Mouse (Mus musculus) forebrain, embryonic 14.5 days (tissue): Measurements from ENCODE around the gene Hs3st3b1. TPM values are rescaled to one million over a fixed set of nuclear protein-coding genes. Genes with fewer than 3 reads are reported as not detected.

ENCODE experiments used
- ATAC-seq: fragments of 200-750 bp; cut with Nextera tagmentation; 2 replicates; pipeline ENCODE4 v1.8.0; 2017; ENCODE audit warnings: mild to moderate bottlenecking, moderate library complexity
- DNase-seq: peaks from one replicate; pipeline ENCODE4 v3.0.0-alpha.2; 2015; ENCODE audit warnings: low spot score
- H3K27ac ChIP-seq: fragments of 300-500 bp; sonication (generic); 2 replicates; pipeline ENCODE4 v1.5.1; 2014; ENCODE audit warnings: low read depth, mild to moderate bottlenecking, control low read depth, low read length, moderate library complexity
- H3K27me3 ChIP-seq: fragments of 300-500 bp; sonication (generic); replicated peaks from 2 replicates; pipeline ENCODE4 v1.6.1; 2014; ENCODE audit warnings: low read length, control low read depth, mixed read lengths; ENCODE audit not compliant: control insufficient read depth, insufficient read depth
- H3K36me3 ChIP-seq: fragments of 300-500 bp; sonication (generic); 2 replicates; pipeline ENCODE4 v1.6.1; 2014; ENCODE audit warnings: low read length, control low read depth; ENCODE audit not compliant: control insufficient read depth, insufficient read depth
- H3K4me1 ChIP-seq: fragments of 300-500 bp; sonication (generic); 2 replicates; pipeline ENCODE4 v1.6.1; 2014; ENCODE audit warnings: antibody characterized with exemption, low read length, control low read depth; ENCODE audit not compliant: control insufficient read depth, insufficient read depth
- H3K4me2 ChIP-seq: fragments of 300-500 bp; sonication (generic); 2 replicates; pipeline ENCODE4 v1.6.1; 2014; ENCODE audit warnings: mild to moderate bottlenecking, control low read depth, low read length
- H3K4me3 ChIP-seq: fragments of 300-500 bp; sonication (generic); 2 replicates; pipeline ENCODE4 v1.5.1; 2014; ENCODE audit warnings: low read depth, low read length, control low read depth
- H3K9ac ChIP-seq: fragments of 300-500 bp; sonication (generic); 2 replicates; pipeline ENCODE4 v1.6.1; 2014; ENCODE audit warnings: mild to moderate bottlenecking, low read length, control low read depth, moderate library complexity
- H3K9me3 ChIP-seq: fragments of 300-500 bp; sonication (generic); replicated peaks from 2 replicates; pipeline ENCODE4 v1.6.1; 2016; ENCODE audit warnings: low read length, control low read depth, mixed read lengths; ENCODE audit not compliant: control insufficient read depth
- WGBS: fragments of 180-500 bp; shearing (Covaris S2); extraction: QIAGEN DNeasy Blood & Tissue Kit; methylation state at CpG from one replicate; pipeline ENCODE4 v1.1.7; 2014; 5-methylcytosine and 5-hydroxymethylcytosine counted together
- polyA plus RNA-seq: library from polyadenylated mRNA; unstranded; fragments of >200 nt; fragmentation: Nextera tagmentation; extraction: Ambion mirVana; gene quantifications from 2 replicates; pipeline ENCODE4 v1.2.1, GENCODE M21; 2014

The Hs3st3b1 gene
- polyA plus RNA-seq, 1 experiment from 2014 or later: 3.3 TPM

GRCm38 (mm10) chr11:63880296-63880695 is 41.8 kb downstream of the Hs3st3b1 start:
- ATAC-seq: no peak
- 27% methylated on average over 2 of the region's 2 CpGs for WGBS

GRCm38 (mm10) chr11:63879261-63879660 is 42.8 kb downstream of the Hs3st3b1 start:
- Histone ChIP-seq H3K36me3 (no peaks in the 10 kb centered on the region), H3K4me1 (no peaks in the 10 kb centered on the region), H3K4me2 (no peak overlapping the region), H3K9ac (no peak overlapping the region), H3K27me3 (no peaks in the 10 kb centered on the region), H3K9me3 (no peaks in the 10 kb centered on the region), H3K4me3 (no peak overlapping the region), H3K27ac (no peak overlapping the region)
- no peak for DNase-seq
- ATAC-seq: no peak
- 85% methylated on average over 10 of the region's 10 CpGs for WGBS

More at GRCm38 (mm10) chr11:63880296-63880695, 41.8 kb downstream of the Hs3st3b1 start:
- Histone ChIP-seq H3K27ac (no peak overlapping the region), H3K9ac (no peak overlapping the region), H3K36me3 (no peaks in the 10 kb centered on the region), H3K4me2 (no peak overlapping the region), H3K9me3 (no peaks in the 10 kb centered on the region), H3K27me3 (no peaks in the 10 kb centered on the region), H3K4me1 (no peaks in the 10 kb centered on the region), H3K4me3 (no peak overlapping the region)
- no peak for DNase-seq

- no peaks in the 10 kb centered on the region for H3K4me1 ChIP-seq
- no peak overlapping the region for H3K4me3 ChIP-seq
- no peak overlapping the region for H3K4me2 ChIP-seq
- H3K36me3 ChIP-seq: no peaks in the 10 kb centered on the region
- no peak overlapping the region for H3K27ac ChIP-seq
- H3K27me3 ChIP-seq: no peaks in the 10 kb centered on the region
- ATAC-seq (no peak), DNase-seq (no peak)
- 100% methylated on average over 4 of the region's 4 CpGs for WGBS
- no peaks in the 10 kb centered on the region for H3K9me3 ChIP-seq
- no peak overlapping the region for H3K9ac ChIP-seq
These were observed 43.5 kb downstream of the Hs3st3b1 start for GRCm38 (mm10) chr11:63878616-63879015.

- WGBS: 60% methylated on average over 1 of the region's 1 CpGs
- no peak overlapping the region for H3K9ac ChIP-seq
- DNase-seq (no peak), ATAC-seq (no peak)
- H3K36me3 ChIP-seq: no peaks in the 10 kb centered on the region
- H3K4me3 ChIP-seq: no peak overlapping the region
- no peaks in the 10 kb centered on the region for H3K9me3 ChIP-seq
- no peaks in the 10 kb centered on the region for H3K27me3 ChIP-seq
- no peaks in the 10 kb centered on the region for H3K4me1 ChIP-seq
- no peak overlapping the region for H3K4me2 ChIP-seq
- no peak overlapping the region for H3K27ac ChIP-seq
These were observed 59.3 kb downstream of the Hs3st3b1 start for GRCm38 (mm10) chr11:63862746-63863145.

- Histone ChIP-seq H3K9ac (no peak overlapping the region), H3K4me2 (no peak overlapping the region), H3K27me3 (no peaks in the 10 kb centered on the region), H3K27ac (no peak overlapping the region), H3K36me3 (no peaks in the 10 kb centered on the region), H3K4me1 (no peaks in the 10 kb centered on the region), H3K9me3 (no peaks in the 10 kb centered on the region), H3K4me3 (no peak overlapping the region)
- no peak for ATAC-seq
- 22% methylated on average over 1 of the region's 1 CpGs for WGBS
- no peak for DNase-seq
These were observed 60.1 kb downstream of the Hs3st3b1 start for GRCm38 (mm10) chr11:63861982-63862381.

- Histone ChIP-seq H3K4me2 (no peak overlapping the region), H3K27me3 (no peaks in the 10 kb centered on the region), H3K27ac (no peak overlapping the region), H3K9ac (no peak overlapping the region), H3K4me1 (no peaks in the 10 kb centered on the region), H3K9me3 (no peaks in the 10 kb centered on the region), H3K4me3 (no peak overlapping the region), H3K36me3 (no peaks in the 10 kb centered on the region)
- WGBS: 88% methylated on average over 6 of the region's 6 CpGs
- ATAC-seq (no peak), DNase-seq (no peak)
These were observed 70.9 kb downstream of the Hs3st3b1 start for GRCm38 (mm10) chr11:63851041-63851730.

- no peak for ATAC-seq
- 75% methylated on average over 4 of the region's 4 CpGs for WGBS
These were observed 71.8 kb downstream of the Hs3st3b1 start for GRCm38 (mm10) chr11:63850261-63850660.

GRCm38 (mm10) chr11:63845379-63845778 is 76.7 kb downstream of the Hs3st3b1 start:
- Histone ChIP-seq H3K9ac (no peak overlapping the region), H3K27me3 (no peaks in the 10 kb centered on the region), H3K4me2 (no peak overlapping the region), H3K4me3 (no peak overlapping the region), H3K4me1 (no peaks in the 10 kb centered on the region), H3K27ac (no peak overlapping the region), H3K9me3 (no peaks in the 10 kb centered on the region), H3K36me3 (no peaks in the 10 kb centered on the region)
- DNase-seq (no peak), ATAC-seq (no peak)
- 83% methylated on average over 6 of the region's 6 CpGs for WGBS

More at GRCm38 (mm10) chr11:63850261-63850660, 71.8 kb downstream of the Hs3st3b1 start:
- no peaks in the 10 kb centered on the region for H3K9me3 ChIP-seq
- no peak overlapping the region for H3K27ac ChIP-seq
- H3K4me3 ChIP-seq: no peak overlapping the region
- no peaks in the 10 kb centered on the region for H3K27me3 ChIP-seq
- H3K9ac ChIP-seq: no peak overlapping the region
- H3K36me3 ChIP-seq: no peaks in the 10 kb centered on the region
- no peak overlapping the region for H3K4me2 ChIP-seq
- no peak for DNase-seq
- no peaks in the 10 kb centered on the region for H3K4me1 ChIP-seq

GRCm38 (mm10) chr11:63844701-63845100 is 77.4 kb downstream of the Hs3st3b1 start:
- DNase-seq: no peak
- Histone ChIP-seq H3K9me3 (no peaks in the 10 kb centered on the region), H3K36me3 (no peaks in the 10 kb centered on the region), H3K4me2 (no peak overlapping the region), H3K27ac (no peak overlapping the region), H3K27me3 (no peaks in the 10 kb centered on the region), H3K4me3 (no peak overlapping the region), H3K4me1 (no peaks in the 10 kb centered on the region), H3K9ac (no peak overlapping the region)
- 64% methylated on average over 8 of the region's 8 CpGs for WGBS
- no peak for ATAC-seq
